18 mouse cellular contexts compared by ENCODE assay signal in genomic region chr1:130659641-130660040, GRCm38 (mm10). TPM values are rescaled to one million over a fixed set of nuclear protein-coding genes. Genes with fewer than 3 reads are reported as not detected.
"Had no signal": no experiment of that assay in that cellular context is flagged by ENCODE, and none has a peak within 500 bp of the region (broad histone marks: within the 10 kb centered on the region; RNA-seq: fewer than 3 reads in every experiment).

No protein-coding gene starts in this region.

RNA-seq across cellular contexts. Expression of gene C4bp, which starts 1.8 kb away (rescaled TPM):
- polyA plus RNA-seq: heart, embryonic 10.5 days; heart, embryonic 12.5 days; heart, embryonic 14.5 days; heart, embryonic 16.5 days; hindbrain, embryonic 10.5 days; hindbrain, embryonic 12.5 days; hindbrain, embryonic 14.5 days; limb, embryonic 10.5 days; limb, embryonic 12.5 days; limb, embryonic 14.5 days had no signal

RNA-seq across cellular contexts. Expression of gene Zp3r, which starts 30.2 kb away (rescaled TPM):
- polyA plus RNA-seq: heart, embryonic 10.5 days; heart, embryonic 12.5 days; heart, embryonic 14.5 days; hindbrain, embryonic 10.5 days; hindbrain, embryonic 12.5 days; hindbrain, embryonic 14.5 days; hindbrain, embryonic 16.5 days; inflammation-experienced regulatory T-cells, adult 6 months; kidney, embryonic 14.5 days; kidney, embryonic 16.5 days; limb, embryonic 10.5 days; limb, embryonic 12.5 days; limb, embryonic 14.5 days; liver, embryonic 12.5 days; liver, embryonic 14.5 days; liver, embryonic 16.5 days had no signal

RNA-seq across cellular contexts. Expression of gene Gm29427, which starts 56.0 kb away (rescaled TPM):
- polyA plus RNA-seq: heart, embryonic 10.5 days; heart, embryonic 12.5 days; heart, embryonic 14.5 days; heart, embryonic 16.5 days; hindbrain, embryonic 10.5 days; hindbrain, embryonic 14.5 days; hindbrain, embryonic 16.5 days; inflammation-experienced regulatory T-cells, adult 6 months; intestine, embryonic 15.5 days; kidney, embryonic 14.5 days; kidney, embryonic 16.5 days; limb, embryonic 10.5 days; limb, embryonic 12.5 days; limb, embryonic 14.5 days; liver, embryonic 12.5 days; liver, embryonic 14.5 days; liver, embryonic 16.5 days had no signal
